Mouse (Mus musculus): ENCODE measurements around the gene Car5b. TPM values are rescaled to one million over a fixed set of nuclear protein-coding genes. Genes with fewer than 3 reads are reported as not detected.
A peak's percentile ranks its signal among the peaks of the same experiment; 100 is the strongest.

Car5b gene
- polyA plus RNA-seq, 1 experiment = 0.81 TPM

- DNase-seq (ENCODE audit: low read depth) = peak; percentile 96
- TF ChIP-seq POLR2A (IDR thresholded peaks at IDR 0.05; ENCODE audit: borderline replicate concordance, extremely low read depth, insufficient read depth, insufficient read length, poor library complexity, severe bottlenecking) = peak; percentile 45; the same call in 1 of the 2 replicates
- TF ChIP-seq CTCF (IDR thresholded peaks at IDR 0.05; ENCODE audit: borderline replicate concordance, extremely low read depth, insufficient read depth, insufficient read length) = no peak
Measured at GRCm38 (mm10) chrX:163958467-163958875, 69.3 kb downstream of the Car5b start, which contains the start of gene Zrsr2. Gene Zrsr2, minus strand, starts transcription at chrX:163958661.

GRCm38 (mm10) chrX:163957803-163958466, 69.9 kb downstream of the Car5b start:
- no peak for TF ChIP-seq CTCF (IDR thresholded peaks at IDR 0.05; ENCODE audit: borderline replicate concordance, extremely low read depth, insufficient read depth, insufficient read length)
- DNase-seq (ENCODE audit: low read depth) = peak; percentile 84

- no peak for DNase-seq (ENCODE audit: low read depth)
- TF ChIP-seq POLR2A (IDR thresholded peaks at IDR 0.05; ENCODE audit: borderline replicate concordance, extremely low read depth, insufficient read depth, insufficient read length, poor library complexity, severe bottlenecking) (no peak), CTCF (IDR thresholded peaks at IDR 0.05; ENCODE audit: borderline replicate concordance, extremely low read depth, insufficient read depth, insufficient read length) (no peak)
Measured at GRCm38 (mm10) chrX:163957381-163957780, 70.4 kb downstream of the Car5b start.

- DNase-seq (ENCODE audit: low read depth) = no peak
- TF ChIP-seq CTCF (IDR thresholded peaks at IDR 0.05; ENCODE audit: borderline replicate concordance, extremely low read depth, insufficient read depth, insufficient read length) (no peak), POLR2A (IDR thresholded peaks at IDR 0.05; ENCODE audit: borderline replicate concordance, extremely low read depth, insufficient read depth, insufficient read length, poor library complexity, severe bottlenecking) (no peak)
Measured at GRCm38 (mm10) chrX:163951618-163952017, 76.2 kb downstream of the Car5b start.

- TF ChIP-seq CTCF (IDR thresholded peaks at IDR 0.05; ENCODE audit: borderline replicate concordance, extremely low read depth, insufficient read depth, insufficient read length) (no peak), POLR2A (IDR thresholded peaks at IDR 0.05; ENCODE audit: borderline replicate concordance, extremely low read depth, insufficient read depth, insufficient read length, poor library complexity, severe bottlenecking) (no peak)
- DNase-seq (ENCODE audit: low read depth) = no peak
Measured at GRCm38 (mm10) chrX:163944381-163944780, 83.4 kb downstream of the Car5b start.

GRCm38 (mm10) chrX:163938587-163938986, 89.2 kb downstream of the Car5b start:
- no peak for TF ChIP-seq POLR2A (IDR thresholded peaks at IDR 0.05; ENCODE audit: borderline replicate concordance, extremely low read depth, insufficient read depth, insufficient read length, poor library complexity, severe bottlenecking)
- TF ChIP-seq CTCF (IDR thresholded peaks at IDR 0.05; ENCODE audit: borderline replicate concordance, extremely low read depth, insufficient read depth, insufficient read length) = no peak
- no peak for DNase-seq (ENCODE audit: low read depth)

GRCm38 (mm10) chrX:163934731-163935130, 93.1 kb downstream of the Car5b start:
- no peak for DNase-seq (ENCODE audit: low read depth)
- TF ChIP-seq POLR2A (IDR thresholded peaks at IDR 0.05; ENCODE audit: borderline replicate concordance, extremely low read depth, insufficient read depth, insufficient read length, poor library complexity, severe bottlenecking) (no peak), CTCF (IDR thresholded peaks at IDR 0.05; ENCODE audit: borderline replicate concordance, extremely low read depth, insufficient read depth, insufficient read length) (no peak)

- no peak for TF ChIP-seq POLR2A (IDR thresholded peaks at IDR 0.05; ENCODE audit: borderline replicate concordance, extremely low read depth, insufficient read depth, insufficient read length, poor library complexity, severe bottlenecking)
- TF ChIP-seq CTCF (IDR thresholded peaks at IDR 0.05; ENCODE audit: borderline replicate concordance, extremely low read depth, insufficient read depth, insufficient read length) = no peak
- DNase-seq (ENCODE audit: low read depth) = no peak
Measured at GRCm38 (mm10) chrX:163929550-163929949, 98.2 kb downstream of the Car5b start.

Other genes with a start within 250 kb of the Car5b start
- 39.7 and 47.6 TPM in 2 replicates for gene Ap1s2, start 119.0 kb downstream of the Car5b start, polyA plus RNA-seq (2012; rRNA removed)
- 20.3 and 27.6 TPM in 2 replicates for gene Zrsr2, start 69.3 kb downstream of the Car5b start, polyA plus RNA-seq (2012; rRNA removed)
- gene Siah1b, start 48.5 kb upstream of the Car5b start, polyA plus RNA-seq (2012; rRNA removed) = 21.5 and 28.2 TPM in 2 replicates
- 0.05 and 0.15 TPM in 2 replicates for gene Cltrn, start 60.8 kb upstream of the Car5b start, polyA plus RNA-seq (2012; rRNA removed)
- 0.19 and 0.26 TPM in 2 replicates for gene Ace2, start 111.3 kb upstream of the Car5b start, polyA plus RNA-seq (2012; rRNA removed)
- gene Bmx, start 230.2 kb upstream of the Car5b start, polyA plus RNA-seq (2012; rRNA removed) = 0.19 and 0.45 TPM in 2 replicates
- gene Pir, start 241.4 kb upstream of the Car5b start, polyA plus RNA-seq (2012; rRNA removed) = 1.0 and 1.7 TPM in 2 replicates